Mouse (Mus musculus) liver, embryonic 11.5 days (tissue): ENCODE measurements at regions not wholly inside any gene's neighbourhood (a gene's known extent, or its start where the extent isn't known, plus 50 kb on each side); places are given as distances from the start of the nearest gene placed in this dataset.
"Not testable (repeated sequence)": the region's sequence is repeated elsewhere in the genome, so short reads cannot be mapped to it uniquely, and the experiment has no call there.

Experiments
- ATAC-seq: fragments of 200-750 bp; cut with Nextera tagmentation; replicated peaks from 2 replicates; pipeline ENCODE4 v1.8.0; 2017; ENCODE audit warnings: moderate number of reproducible peaks, mild to moderate bottlenecking, moderate TSS enrichment, moderate library complexity; ENCODE audit not compliant: low FRiP score
- DNase-seq: peaks from one replicate; pipeline ENCODE4 v3.0.0-alpha.2; 2017; ENCODE audit warnings: low spot score
- H3K27ac ChIP-seq: fragments of 300-500 bp; sonication (generic); 2 replicates; pipeline ENCODE4 v1.5.1; 2014; ENCODE audit warnings: mild to moderate bottlenecking, low read depth, low read length, control low read depth
- H3K27me3 ChIP-seq: fragments of 300-500 bp; sonication (generic); replicated peaks from 2 replicates; pipeline ENCODE4 v1.6.1; 2014; ENCODE audit warnings: low read length, mixed read lengths; ENCODE audit not compliant: control insufficient read depth, insufficient read depth
- H3K36me3 ChIP-seq: fragments of 300-500 bp; sonication (generic); 2 replicates; pipeline ENCODE4 v1.6.1; 2014; ENCODE audit warnings: mild to moderate bottlenecking, low read length, moderate library complexity, mixed read lengths; ENCODE audit not compliant: control insufficient read depth, insufficient read depth
- H3K4me1 ChIP-seq: fragments of 300-500 bp; sonication (generic); replicated peaks from 2 replicates; pipeline ENCODE4 v1.6.1; 2014; ENCODE audit warnings: low read length, mixed read lengths; ENCODE audit not compliant: control insufficient read depth, insufficient read depth
- H3K4me2 ChIP-seq: fragments of 300-500 bp; sonication (generic); 2 replicates; pipeline ENCODE4 v1.6.1; 2014; ENCODE audit warnings: mild to moderate bottlenecking, control low read depth, moderate library complexity
- H3K4me3 ChIP-seq: fragments of 300-500 bp; sonication (generic); 2 replicates; pipeline ENCODE4 v1.5.1; 2014; ENCODE audit warnings: low read depth, low read length, control low read depth
- H3K9ac ChIP-seq: fragments of 300-500 bp; sonication (generic); 2 replicates; pipeline ENCODE4 v1.6.1; 2014; ENCODE audit warnings: low read depth, low read length, control low read depth
- H3K9me3 ChIP-seq: fragments of 300-500 bp; sonication (generic); 2 replicates; pipeline ENCODE4 v1.6.1; 2016; ENCODE audit warnings: low read length, inconsistent platforms, mixed read lengths; ENCODE audit not compliant: control insufficient read depth
- WGBS: fragments of 180-500 bp; shearing (Covaris S2); extraction: QIAGEN DNeasy Blood & Tissue Kit; methylation state at CpG from one replicate; pipeline ENCODE4 v1.1.7; 2014; 5-methylcytosine and 5-hydroxymethylcytosine counted together

- no peak for ATAC-seq
- 64% methylated on average over 3 of the region's 3 CpGs for WGBS
- no peaks in the 10 kb centered on the region for H3K4me1 ChIP-seq
These were observed 113.2 kb upstream of the Klf4 start for GRCm38 (mm10) chr4:55645432-55645831.

GRCm38 (mm10) chr4:55644895-55645294, 112.6 kb upstream of the Klf4 start:
- no peak overlapping the region for H3K4me3 ChIP-seq
- no peaks in the 10 kb centered on the region for H3K9me3 ChIP-seq
- no peak overlapping the region for H3K27ac ChIP-seq
- H3K4me1 ChIP-seq = no peaks in the 10 kb centered on the region
- WGBS = 48% methylated on average over 2 of the region's 2 CpGs
- H3K9ac ChIP-seq = no peak overlapping the region
- ATAC-seq = no peak
- H3K4me2 ChIP-seq = no peak overlapping the region
- H3K27me3 ChIP-seq = peaks cover 13% of the 10 kb centered on the region; the same call in 1 of the 2 replicates
- no peak for DNase-seq
- no peaks in the 10 kb centered on the region for H3K36me3 ChIP-seq

More at GRCm38 (mm10) chr4:55645432-55645831, 113.2 kb upstream of the Klf4 start:
- Histone ChIP-seq H3K27me3 (peaks cover 18% of the 10 kb centered on the region), H3K27ac (no peak overlapping the region), H3K9me3 (no peaks in the 10 kb centered on the region), H3K36me3 (no peaks in the 10 kb centered on the region), H3K4me2 (no peak overlapping the region), H3K9ac (no peak overlapping the region), H3K4me3 (no peak overlapping the region)
- no peak for DNase-seq

- no peak overlapping the region for H3K4me3 ChIP-seq
- no peaks in the 10 kb centered on the region for H3K9me3 ChIP-seq
- 83% methylated on average over 7 of the region's 7 CpGs for WGBS
- ATAC-seq (no peak), DNase-seq (no peak)
- H3K4me1 ChIP-seq = no peaks in the 10 kb centered on the region
- no peaks in the 10 kb centered on the region for H3K27me3 ChIP-seq
- no peak overlapping the region for H3K9ac ChIP-seq
- H3K27ac ChIP-seq = no peak overlapping the region
- no peak overlapping the region for H3K4me2 ChIP-seq
- no peaks in the 10 kb centered on the region for H3K36me3 ChIP-seq
These were observed 102.8 kb upstream of the Klf4 start for GRCm38 (mm10) chr4:55634946-55635511.

- 81% methylated on average over 1 of the region's 1 CpGs for WGBS
- Histone ChIP-seq H3K27ac (no peak overlapping the region), H3K27me3 (no peaks in the 10 kb centered on the region), H3K4me3 (no peak overlapping the region), H3K4me2 (no peak overlapping the region), H3K36me3 (no peaks in the 10 kb centered on the region), H3K9me3 (no peaks in the 10 kb centered on the region), H3K9ac (no peak overlapping the region), H3K4me1 (no peaks in the 10 kb centered on the region)
- DNase-seq (no peak), ATAC-seq (no peak)
These were observed 98.9 kb upstream of the Klf4 start for GRCm38 (mm10) chr4:55631157-55631556.

- not testable (repeated sequence) for H3K27me3 ChIP-seq, DNase-seq, H3K27ac ChIP-seq
These were observed 97.9 kb upstream of the Klf4 start for GRCm38 (mm10) chr4:55630215-55630614.

GRCm38 (mm10) chr4:55624779-55625178, 92.5 kb upstream of the Klf4 start:
- ATAC-seq (no peak), DNase-seq (no peak)
- Histone ChIP-seq H3K9me3 (no peaks in the 10 kb centered on the region), H3K27me3 (no peaks in the 10 kb centered on the region), H3K27ac (no peak overlapping the region), H3K4me3 (no peak overlapping the region), H3K4me1 (no peaks in the 10 kb centered on the region), H3K4me2 (no peak overlapping the region), H3K36me3 (no peaks in the 10 kb centered on the region), H3K9ac (no peak overlapping the region)
- 89% methylated on average over 9 of the region's 9 CpGs for WGBS

More at GRCm38 (mm10) chr4:55630215-55630614, 97.9 kb upstream of the Klf4 start:
- H3K4me2 ChIP-seq, H3K36me3 ChIP-seq, H3K9ac ChIP-seq, H3K9me3 ChIP-seq, H3K4me1 ChIP-seq, ATAC-seq, H3K4me3 ChIP-seq: not testable (repeated sequence)
- 78% methylated on average over 4 of the region's 4 CpGs for WGBS

GRCm38 (mm10) chr4:55623151-55623760, 91.0 kb upstream of the Klf4 start:
- no peaks in the 10 kb centered on the region for H3K27me3 ChIP-seq
- ATAC-seq (no peak), DNase-seq (no peak)
- H3K4me2 ChIP-seq = no peak overlapping the region
- no peaks in the 10 kb centered on the region for H3K4me1 ChIP-seq
- no peak overlapping the region for H3K9ac ChIP-seq
- 51% methylated on average over 4 of the region's 4 CpGs for WGBS
- H3K27ac ChIP-seq = no peak overlapping the region
- H3K9me3 ChIP-seq = no peaks in the 10 kb centered on the region
- H3K4me3 ChIP-seq = no peak overlapping the region
- H3K36me3 ChIP-seq = no peaks in the 10 kb centered on the region

- Histone ChIP-seq H3K4me1 (no peaks in the 10 kb centered on the region), H3K9ac (no peak overlapping the region), H3K36me3 (no peaks in the 10 kb centered on the region), H3K9me3 (no peaks in the 10 kb centered on the region), H3K4me2 (no peak overlapping the region), H3K27me3 (no peaks in the 10 kb centered on the region), H3K4me3 (no peak overlapping the region), H3K27ac (no peak overlapping the region)
- ATAC-seq = no peak
- DNase-seq = no peak
- 66% methylated on average over 4 of the region's 4 CpGs for WGBS
These were observed 90.4 kb upstream of the Klf4 start for GRCm38 (mm10) chr4:55622651-55623050.

GRCm38 (mm10) chr4:55619891-55620290, 87.6 kb upstream of the Klf4 start:
- Histone ChIP-seq H3K27ac (no peak overlapping the region), H3K9me3 (no peaks in the 10 kb centered on the region), H3K27me3 (no peaks in the 10 kb centered on the region), H3K4me1 (no peaks in the 10 kb centered on the region), H3K36me3 (no peaks in the 10 kb centered on the region), H3K9ac (no peak overlapping the region), H3K4me2 (no peak overlapping the region), H3K4me3 (no peak overlapping the region)
- DNase-seq = no peak
- 81% methylated on average over 3 of the region's 3 CpGs for WGBS
- no peak for ATAC-seq
